Comparison of ENCODE assay signal across 1 mouse cellular context in genomic region chr11:100584561-100584961, GRCm38 (mm10).
TF ChIP-seq lines count a peak whose summit lies in the region.

No protein-coding gene starts in this region.

TF ChIP-seq in CH12.LX, 34 proteins besides CTCF, POLR2A, EP300 and RAD21 (continued from another document):
- TF ChIP-seq MAZ (IDR thresholded peaks at IDR 0.05; ENCODE audit: low read depth, low read length) = peak; percentile 73; the same call in 1 of the 2 replicates
- no peak for TF ChIP-seq NELFE (IDR thresholded peaks at IDR 0.05; ENCODE audit: low read depth, low read length)
- TF ChIP-seq SMC3 (IDR thresholded peaks at IDR 0.05; ENCODE audit: low read depth, low read length) = no peak
- no peak for TF ChIP-seq CHD2 (IDR thresholded peaks at IDR 0.05; ENCODE audit: low read length)
- peak; percentile 42; the same call in 1 of the 2 replicates for TF ChIP-seq TBP (conservative IDR thresholded peaks at IDR 0.05; ENCODE audit: low read depth, low read length)
- no peak for TF ChIP-seq ZNF384 (IDR thresholded peaks at IDR 0.05; ENCODE audit: low read depth, low read length)
- TF ChIP-seq KAT2A (IDR thresholded peaks at IDR 0.05; ENCODE audit: insufficient replicate concordance, low read length) = no peak
- TF ChIP-seq IRF4 (IDR thresholded peaks at IDR 0.05; ENCODE audit: low read depth, low read length) = peak; percentile 92
- no peak for TF ChIP-seq PAX5 (IDR thresholded peaks at IDR 0.05; ENCODE audit: low read length)
- TF ChIP-seq BHLHE40 (IDR thresholded peaks at IDR 0.05; ENCODE audit: low read depth, low read length) = peak; percentile 57
- TF ChIP-seq NRF1 (IDR thresholded peaks at IDR 0.05; ENCODE audit: low read depth, low read length) = no peak
